Mouse (Mus musculus): ENCODE results near the gene Farsa.

DNA sequence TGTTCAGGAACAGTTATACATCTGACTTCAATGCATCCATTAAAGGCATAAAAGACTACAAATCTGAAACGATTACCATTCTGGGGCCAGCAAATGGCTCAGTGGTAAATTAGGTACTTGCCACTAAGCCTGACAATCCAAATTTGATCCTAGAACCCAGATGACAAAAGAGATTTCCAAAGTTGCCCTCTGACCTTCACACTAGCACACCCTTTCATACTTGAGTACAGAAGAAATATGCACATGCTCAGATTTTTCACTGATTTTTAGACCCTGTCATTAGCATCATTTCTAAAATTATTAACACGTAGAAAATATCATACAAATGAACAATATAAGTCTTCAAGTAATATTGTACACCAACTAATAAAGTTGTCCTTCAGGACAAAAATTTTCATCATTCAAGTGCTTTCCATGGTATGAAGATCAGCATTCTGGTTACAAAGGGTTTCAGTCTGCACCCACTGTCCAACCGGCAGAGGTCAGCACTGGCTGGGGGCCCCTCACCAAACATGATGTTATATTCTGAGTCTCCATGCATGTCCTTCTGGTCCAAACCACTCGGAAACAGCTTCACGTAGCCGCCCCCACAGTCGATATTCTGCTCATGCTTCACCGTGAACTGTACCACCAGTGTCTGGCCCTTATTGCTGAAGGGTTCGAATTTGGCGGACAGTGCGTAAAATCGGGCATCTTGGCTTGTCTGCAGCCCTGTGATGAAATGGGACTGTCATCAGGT lies 11.3 kb upstream of the Farsa start:
- peak; percentile 51; the same call in 1 of the 2 replicates for TF ChIP-seq CTCF (IDR thresholded peaks at IDR 0.05; ENCODE audit: control insufficient read depth, insufficient read depth, low read length)
- no peak for TF ChIP-seq POLR2A (IDR thresholded peaks at IDR 0.05; ENCODE audit: borderline replicate concordance, control insufficient read depth, low read depth, low read length)

All from bone marrow, adult 2 months (tissue).